Mouse (Mus musculus) small intestine, adult 2 months (tissue): ENCODE measurements around the gene Entr1.

Experiments
- CTCF ChIP-seq: fragments of 200-500 bp; IDR thresholded peaks from 2 replicates; pipeline ENCODE4 v1.5.1; 2012; ENCODE audit warnings: low read depth, mild to moderate bottlenecking, control low read depth, inconsistent platforms, low read length, moderate library complexity, mixed read lengths; ENCODE audit not compliant: insufficient replicate concordance, insufficient read length; ENCODE audit errors: extremely low read depth
- POLR2A ChIP-seq: fragments of 200-500 bp; IDR thresholded peaks from 2 replicates; pipeline ENCODE4 v1.6.1; 2012; ENCODE audit warnings: low read depth, mild to moderate bottlenecking, control low read depth, inconsistent platforms, low read length, moderate library complexity

DNA sequence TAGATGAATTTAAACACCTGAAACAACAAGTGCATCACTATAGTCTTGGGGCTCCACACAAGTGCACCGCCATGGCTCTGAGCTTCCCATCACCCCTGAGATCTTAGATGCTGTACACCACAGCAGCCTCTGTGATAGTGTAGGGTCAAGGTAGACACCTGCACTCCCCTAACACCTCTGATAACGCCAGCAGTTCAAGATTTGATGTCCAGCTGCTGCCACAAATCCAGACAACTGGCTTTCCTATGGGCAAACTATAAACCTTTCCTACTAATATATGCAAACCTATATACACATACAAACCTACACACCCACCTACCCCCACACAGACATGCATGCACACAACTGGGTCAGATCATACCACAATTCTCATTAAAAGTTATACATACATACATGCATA lies 35.4 kb upstream of the Entr1 start:
- TF ChIP-seq POLR2A, result no peak
- TF ChIP-seq CTCF, result no peak
